Mouse (Mus musculus) layer of hippocampus, postnatal 25 days (tissue): ENCODE data around the gene Numb. TPM values are rescaled to one million over a fixed set of nuclear protein-coding genes. Genes with fewer than 3 reads are reported as not detected.
A peak's percentile ranks its signal among the peaks of the same experiment; 100 is the strongest.

Experiments
- DNase-seq, 2 experiments: peaks; one replicate each; pipeline ENCODE4 v3.0.0; 2022; ENCODE audit warnings: mixed read lengths in 2 of 2, low spot score in 1 of 2; ENCODE audit errors: extremely low spot score in 1 of 2
- total RNA-seq, 2 experiments: library from RNA; stranded (reverse); gene quantifications; 2 replicates each; pipeline ENCODE4 v1.2.3; 2021

The Numb gene
- total RNA-seq, 2 experiments from 2014 or later = 29.7 to 36.8 TPM

- no peak for DNase-seq
Measured at GRCm38 (mm10) chr12:83789781-83790140, 132.0 kb downstream of the Numb start.

GRCm38 (mm10) chr12:83789051-83789780 lies 132.5 kb downstream of the Numb start:
- no peak for DNase-seq

GRCm38 (mm10) chr12:83785305-83785704 lies 136.4 kb downstream of the Numb start:
- DNase-seq = no peak

- DNase-seq = no peak
Measured at GRCm38 (mm10) chr12:83782669-83783068, 139.1 kb downstream of the Numb start.

GRCm38 (mm10) chr12:83781640-83782278 lies 140.0 kb downstream of the Numb start:
- DNase-seq = no peak

GRCm38 (mm10) chr12:83781204-83781603 lies 140.5 kb downstream of the Numb start:
- DNase-seq = no peak

GRCm38 (mm10) chr12:83780181-83780580 lies 141.6 kb downstream of the Numb start:
- no peak for DNase-seq

GRCm38 (mm10) chr12:83776766-83777165 lies 145.0 kb downstream of the Numb start:
- no peak for DNase-seq

GRCm38 (mm10) chr12:83775621-83776020 lies 146.1 kb downstream of the Numb start:
- DNase-seq = no peak

GRCm38 (mm10) chr12:83770418-83771256 lies 151.1 kb downstream of the Numb start:
- DNase-seq = peak in 1 of 2 experiments; percentile 48

GRCm38 (mm10) chr12:83768235-83768899 lies 153.4 kb downstream of the Numb start:
- no peak for DNase-seq

- no peak for DNase-seq
Measured at GRCm38 (mm10) chr12:83767833-83768232, 153.9 kb downstream of the Numb start.

- DNase-seq = no peak
Measured at GRCm38 (mm10) chr12:83765965-83766603, 155.7 kb downstream of the Numb start.

GRCm38 (mm10) chr12:83764519-83764918 lies 157.2 kb downstream of the Numb start:
- no peak for DNase-seq

GRCm38 (mm10) chr12:83764044-83764365 lies 157.7 kb downstream of the Numb start:
- no peak for DNase-seq

GRCm38 (mm10) chr12:83763311-83764043 lies 158.3 kb downstream of the Numb start, which contains the start of gene Papln:
TSS of gene Papln (plus strand) at chr12:83763634.
- no peak for DNase-seq

GRCm38 (mm10) chr12:83762706-83763105 lies 159.0 kb downstream of the Numb start:
- no peak for DNase-seq

- DNase-seq = no peak
Measured at GRCm38 (mm10) chr12:83760201-83760600, 161.5 kb downstream of the Numb start.

- DNase-seq = no peak
Measured at GRCm38 (mm10) chr12:83758735-83759134, 163.0 kb downstream of the Numb start.

GRCm38 (mm10) chr12:83752495-83752894 lies 169.2 kb downstream of the Numb start:
- DNase-seq = no peak
